Mouse (Mus musculus): ENCODE data around the gene Gm47959.

Gm47959 gene

GRCm38 (mm10) chr1:83032508-83032907, 32.2 kb downstream of the Gm47959 start:
- no peak for DNase-seq (ENCODE audit: low spot score in 2 of 2)

- no peak for DNase-seq (ENCODE audit: low spot score in 2 of 2)
These were observed 34.2 kb downstream of the Gm47959 start for GRCm38 (mm10) chr1:83034509-83034908.

GRCm38 (mm10) chr1:83036892-83037667, 36.7 kb downstream of the Gm47959 start:
- no peak for DNase-seq (ENCODE audit: low spot score in 2 of 2)

GRCm38 (mm10) chr1:83038109-83038672, 37.8 kb downstream of the Gm47959 start, which contains the start of gene Slc19a3:
Slc19a3 (minus strand) TSS chr1:83038448.
- DNase-seq (ENCODE audit: low spot score in 2 of 2), result peak; percentile 5 to 7

GRCm38 (mm10) chr1:83039080-83039479, 38.7 kb downstream of the Gm47959 start:
- no peak for DNase-seq (ENCODE audit: low spot score in 2 of 2)

- DNase-seq (ENCODE audit: low spot score in 2 of 2), result no peak
These were observed 42.0 kb downstream of the Gm47959 start, which contains the start of gene Krtap28-10 for GRCm38 (mm10) chr1:83042380-83042779. Krtap28-10 (minus strand) TSS chr1:83042480.

GRCm38 (mm10) chr1:83044882-83045427, 44.6 kb downstream of the Gm47959 start, which contains the start of gene Gm47969:
Gm47969 (plus strand) TSS chr1:83044932.
- DNase-seq (ENCODE audit: low spot score in 2 of 2), result no peak

Data from heart, adult 9 months (tissue).